Mouse (Mus musculus): Measurements from ENCODE around the gene Lrp5. TPM values are rescaled to one million over a fixed set of nuclear protein-coding genes. Genes with fewer than 3 reads are reported as not detected.

The Lrp5 gene
- polyA plus RNA-seq, 1 experiment from 2014 or later, result 8.4 TPM

GRCm38 (mm10) chr19:3710436-3710835 is 24.1 kb upstream of the Lrp5 start:
- Histone ChIP-seq H3K4me2 (no peak overlapping the region), H3K4me1 (replicated peaks) (peaks cover 9% of the 10 kb centered on the region), H3K36me3 (peaks cover 26% of the 10 kb centered on the region), H3K9me3 (no peaks in the 10 kb centered on the region), H3K4me3 (replicated peaks) (no peak overlapping the region), H3K27ac (no peak overlapping the region), H3K9ac (replicated peaks) (no peak overlapping the region), H3K27me3 (no peaks in the 10 kb centered on the region)
- WGBS, result 89% methylated on average over 2 of the region's 2 CpGs
- ATAC-seq (ENCODE audit: insufficient number of reproducible peaks, insufficient read depth, low FRiP score, low TSS enrichment, low read depth), result no peak

DNA sequence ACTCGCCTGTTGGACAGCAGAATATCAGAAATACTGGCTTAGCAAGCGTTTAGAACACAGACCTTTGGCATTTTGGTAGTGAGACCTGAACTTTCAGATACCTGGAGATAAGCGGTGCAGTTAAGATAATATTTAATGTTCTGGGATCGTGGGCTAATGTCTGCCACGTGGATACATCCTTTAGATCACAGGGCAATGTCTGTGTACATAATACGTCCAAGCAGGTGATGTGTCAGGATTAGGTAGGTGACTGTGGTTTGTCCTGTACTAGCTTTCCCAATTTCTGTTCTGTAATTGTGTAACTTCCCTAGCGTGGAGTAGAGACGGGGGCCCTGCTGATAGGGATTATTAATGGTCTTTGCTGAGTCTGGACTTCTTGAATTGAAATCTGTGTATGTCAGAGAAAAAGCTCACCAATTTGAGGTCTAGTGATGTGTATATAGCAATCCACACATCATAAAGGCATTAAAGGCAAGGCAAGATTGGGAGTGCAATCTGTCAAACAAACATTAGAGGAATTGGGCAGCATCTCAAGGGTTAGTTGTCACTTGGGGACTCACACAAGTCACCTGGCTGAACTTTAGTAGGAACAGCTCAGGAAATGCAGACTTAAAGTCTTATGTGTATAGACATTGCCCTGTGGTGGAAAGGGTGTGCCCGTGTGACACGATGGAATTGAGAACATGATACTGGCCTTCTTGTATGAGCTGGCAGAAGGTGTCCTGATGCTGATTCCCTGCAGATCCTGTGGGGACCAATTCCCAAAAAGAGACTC is 22.8 kb upstream of the Lrp5 start:
- H3K9ac ChIP-seq (replicated peaks), result peak overlapping the region; percentile 85
- H3K4me2 ChIP-seq, result peak overlapping the region; percentile 70
- peak overlapping the region; percentile 81 for H3K4me3 ChIP-seq (replicated peaks)
- WGBS, result 44% methylated on average over 10 of the region's 10 CpGs
- peak overlapping the region; percentile 87; the same call in 1 of the 2 replicates for H3K27ac ChIP-seq
- H3K27me3 ChIP-seq, result no peaks in the 10 kb centered on the region
- peaks cover 9% of the 10 kb centered on the region for H3K4me1 ChIP-seq (replicated peaks)
- H3K9me3 ChIP-seq, result no peaks in the 10 kb centered on the region
- H3K36me3 ChIP-seq, result peaks cover 15% of the 10 kb centered on the region
- ATAC-seq (ENCODE audit: insufficient number of reproducible peaks, insufficient read depth, low FRiP score, low TSS enrichment, low read depth), result no peak

DNA sequence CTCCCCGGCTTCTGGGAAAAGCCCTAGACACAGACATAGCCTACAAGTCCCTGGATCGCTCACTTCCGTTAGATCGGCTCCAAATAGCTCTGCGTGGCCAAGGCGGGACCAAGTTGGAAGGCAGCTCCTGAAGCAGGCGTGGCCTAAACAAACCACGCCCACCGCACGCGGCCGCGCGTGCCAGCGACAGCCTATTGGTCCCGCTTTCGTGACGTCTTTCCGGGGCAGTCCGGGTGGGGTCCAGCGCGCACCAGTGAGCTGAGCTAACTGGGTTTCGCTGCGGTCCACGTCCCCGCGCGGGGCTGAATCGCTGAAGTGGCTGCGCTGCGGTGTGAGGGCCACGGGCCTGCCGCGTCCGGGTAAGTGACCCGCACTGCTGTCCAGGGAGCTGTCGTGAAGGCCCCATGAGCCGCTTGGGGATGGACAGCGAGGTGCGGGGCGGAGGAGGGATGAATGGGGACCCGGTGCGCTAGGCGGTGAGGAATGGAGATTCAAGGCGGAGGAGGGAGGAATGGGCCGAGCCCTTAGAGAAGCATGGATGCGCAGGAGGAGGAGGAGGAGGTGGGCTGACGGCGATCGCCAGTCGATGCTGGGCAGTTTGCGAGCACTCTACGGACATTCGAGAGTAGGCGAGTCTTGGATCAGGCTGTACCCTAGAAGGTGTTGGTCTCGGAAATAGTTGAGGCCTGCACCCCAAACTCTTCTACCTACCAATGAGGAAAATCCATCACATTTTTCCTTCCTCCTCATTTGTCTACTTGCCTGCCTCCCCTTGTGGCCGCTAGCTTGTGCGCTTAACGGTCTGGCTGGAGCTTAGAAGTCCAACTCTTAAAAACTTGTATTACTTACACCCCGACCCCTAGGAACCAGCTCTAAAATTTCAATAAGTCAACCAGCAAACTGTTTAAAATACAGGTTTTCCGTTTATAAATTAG is 22.0 kb upstream of the Lrp5 start, which contains the start of gene 1810055G02Rik:
1810055G02Rik (plus strand) TSS at position 216 of the 935 bp plus-strand sequence.
- Histone ChIP-seq H3K4me1 (replicated peaks) (peaks cover 9% of the 10 kb centered on the region), H3K9ac (replicated peaks) (peak within 1 kb of the TSS; percentile 85), H3K9me3 (no peaks in the 10 kb centered on the region), H3K27ac (peak within 1 kb of the TSS; percentile 87), H3K4me2 (peak within 1 kb of the TSS; percentile 70), H3K36me3 (peaks cover 10% of the 10 kb centered on the region), H3K27me3 (no peaks in the 10 kb centered on the region), H3K4me3 (replicated peaks) (peak within 1 kb of the TSS; percentile 81)
- peak; percentile 96 for ATAC-seq (ENCODE audit: insufficient number of reproducible peaks, insufficient read depth, low FRiP score, low TSS enrichment, low read depth)
- under 1% methylated on average over 61 of the region's 61 CpGs for WGBS

DNA sequence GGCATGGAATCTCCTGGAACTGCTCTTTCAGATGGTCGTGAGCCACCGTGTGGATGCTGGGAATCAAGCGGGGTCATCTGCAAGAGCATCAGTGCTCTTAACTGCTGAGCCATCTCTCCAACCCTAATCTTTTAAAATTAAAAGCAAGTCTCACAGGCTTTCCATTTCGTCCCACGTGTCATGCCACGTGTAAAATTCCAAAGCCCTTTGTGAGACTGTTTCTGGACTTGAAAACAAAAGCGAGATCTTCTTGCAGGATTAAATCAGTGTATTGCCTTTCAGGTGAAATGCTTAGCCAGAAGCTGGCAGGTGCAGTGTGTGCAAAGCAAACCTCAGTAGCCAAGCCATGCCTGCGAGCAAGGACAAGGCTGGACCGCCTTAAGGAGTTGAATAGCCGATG is 21.2 kb upstream of the Lrp5 start:
- ATAC-seq (ENCODE audit: insufficient number of reproducible peaks, insufficient read depth, low FRiP score, low TSS enrichment, low read depth), result no peak
- Histone ChIP-seq H3K36me3 (peaks cover 10% of the 10 kb centered on the region), H3K9me3 (no peaks in the 10 kb centered on the region), H3K9ac (replicated peaks) (peak overlapping the region; percentile 85), H3K27ac (peak overlapping the region; percentile 81), H3K4me3 (replicated peaks) (peak overlapping the region; percentile 81), H3K4me1 (replicated peaks) (peaks cover 9% of the 10 kb centered on the region), H3K4me2 (peak overlapping the region; percentile 70), H3K27me3 (no peaks in the 10 kb centered on the region)
- WGBS, result 45% methylated on average over 10 of the region's 10 CpGs

GRCm38 (mm10) chr19:3706258-3706657 is 19.9 kb upstream of the Lrp5 start:
- ATAC-seq (ENCODE audit: insufficient number of reproducible peaks, insufficient read depth, low FRiP score, low TSS enrichment, low read depth), result no peak
- Histone ChIP-seq H3K4me1 (replicated peaks) (peaks cover 9% of the 10 kb centered on the region), H3K9me3 (no peaks in the 10 kb centered on the region), H3K36me3 (peaks cover 4% of the 10 kb centered on the region), H3K9ac (replicated peaks) (no peak overlapping the region), H3K27me3 (no peaks in the 10 kb centered on the region), H3K4me3 (replicated peaks) (no peak overlapping the region), H3K4me2 (no peak overlapping the region), H3K27ac (no peak overlapping the region)
- WGBS, result 47% methylated on average over 1 of the region's 1 CpGs

GRCm38 (mm10) chr19:3702460-3702859 is 16.1 kb upstream of the Lrp5 start:
- Histone ChIP-seq H3K9me3 (no peaks in the 10 kb centered on the region), H3K4me3 (replicated peaks) (no peak overlapping the region), H3K36me3 (no peaks in the 10 kb centered on the region), H3K9ac (replicated peaks) (no peak overlapping the region), H3K27me3 (no peaks in the 10 kb centered on the region), H3K27ac (no peak overlapping the region), H3K4me2 (no peak overlapping the region), H3K4me1 (replicated peaks) (no peaks in the 10 kb centered on the region)
- no peak for ATAC-seq (ENCODE audit: insufficient number of reproducible peaks, insufficient read depth, low FRiP score, low TSS enrichment, low read depth)
- WGBS, result 86% methylated on average over 4 of the region's 4 CpGs

DNA sequence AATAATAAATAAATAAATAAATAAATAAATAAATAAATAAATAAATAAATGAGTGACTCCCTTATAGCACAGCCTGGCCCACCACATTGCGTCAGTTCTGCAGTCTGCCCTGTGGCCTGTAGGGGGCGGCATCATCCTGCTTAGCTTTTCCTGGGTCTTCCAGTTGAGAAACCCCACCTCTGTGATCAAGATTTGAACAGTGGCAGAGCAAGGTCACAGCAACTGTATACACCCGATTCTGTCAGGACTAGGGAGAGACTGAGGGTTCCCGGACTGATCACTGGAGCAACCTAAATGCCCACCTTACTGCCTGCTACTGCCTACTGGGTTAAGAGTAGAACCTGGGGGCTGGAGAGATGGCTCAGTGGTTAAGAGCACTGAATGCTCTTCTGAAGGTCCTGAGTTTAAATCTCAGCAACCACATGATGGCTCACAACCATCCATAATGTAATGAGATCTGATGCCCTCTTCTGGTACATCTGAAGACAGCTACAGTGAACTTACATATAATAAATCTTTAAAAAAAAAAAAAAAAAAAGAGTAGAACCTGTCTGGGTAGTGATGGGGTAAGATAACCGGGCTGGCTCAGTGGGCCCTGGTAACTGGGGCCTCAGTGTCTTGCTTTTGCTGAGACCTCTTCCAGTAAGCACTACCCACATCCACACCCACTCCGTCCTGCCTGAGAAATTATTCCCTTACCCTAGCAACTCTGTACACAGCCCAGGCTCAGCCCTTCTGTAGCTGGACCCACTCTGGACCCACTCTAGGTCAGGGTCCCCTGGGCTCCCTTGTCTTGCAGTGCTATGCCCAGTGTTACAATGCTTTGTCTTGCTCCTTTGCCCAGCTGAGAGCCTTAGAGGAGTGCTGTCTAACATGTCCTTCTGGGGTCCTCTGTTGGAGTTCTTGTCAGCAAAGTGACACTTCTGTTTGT is 13.4 kb upstream of the Lrp5 start:
- Histone ChIP-seq H3K4me1 (replicated peaks) (no peaks in the 10 kb centered on the region), H3K36me3 (no peaks in the 10 kb centered on the region), H3K4me3 (replicated peaks) (no peak overlapping the region), H3K27ac (no peak overlapping the region), H3K4me2 (no peak overlapping the region), H3K9me3 (no peaks in the 10 kb centered on the region), H3K9ac (replicated peaks) (no peak overlapping the region), H3K27me3 (no peaks in the 10 kb centered on the region)
- WGBS, result 38% methylated on average over 6 of the region's 6 CpGs
- ATAC-seq (ENCODE audit: insufficient number of reproducible peaks, insufficient read depth, low FRiP score, low TSS enrichment, low read depth), result peak; percentile 45; the same call in 1 of the 2 replicates

- 92% methylated on average over 7 of the region's 7 CpGs for WGBS
These were observed 11.7 kb upstream of the Lrp5 start for GRCm38 (mm10) chr19:3698035-3698434.

GRCm38 (mm10) chr19:3695976-3696375 is 9.6 kb upstream of the Lrp5 start:
- Histone ChIP-seq H3K9me3 (no peaks in the 10 kb centered on the region), H3K27me3 (no peaks in the 10 kb centered on the region), H3K36me3 (no peaks in the 10 kb centered on the region), H3K4me2 (no peak overlapping the region), H3K4me1 (replicated peaks) (no peaks in the 10 kb centered on the region), H3K4me3 (replicated peaks) (no peak overlapping the region), H3K27ac (no peak overlapping the region), H3K9ac (replicated peaks) (no peak overlapping the region)
- ATAC-seq (ENCODE audit: insufficient number of reproducible peaks, insufficient read depth, low FRiP score, low TSS enrichment, low read depth), result no peak
- WGBS, result 84% methylated on average over 8 of the region's 8 CpGs

More at GRCm38 (mm10) chr19:3698035-3698434, 11.7 kb upstream of the Lrp5 start:
- Histone ChIP-seq H3K9me3 (no peaks in the 10 kb centered on the region), H3K4me1 (replicated peaks) (no peaks in the 10 kb centered on the region), H3K9ac (replicated peaks) (no peak overlapping the region), H3K36me3 (no peaks in the 10 kb centered on the region), H3K27ac (no peak overlapping the region), H3K27me3 (no peaks in the 10 kb centered on the region), H3K4me3 (replicated peaks) (no peak overlapping the region), H3K4me2 (no peak overlapping the region)
- ATAC-seq (ENCODE audit: insufficient number of reproducible peaks, insufficient read depth, low FRiP score, low TSS enrichment, low read depth), result no peak

- no peak for ATAC-seq (ENCODE audit: insufficient number of reproducible peaks, insufficient read depth, low FRiP score, low TSS enrichment, low read depth)
- H3K9ac ChIP-seq (replicated peaks), result no peak overlapping the region
- WGBS, result 84% methylated on average over 4 of the region's 4 CpGs
These were observed 9.1 kb upstream of the Lrp5 start for GRCm38 (mm10) chr19:3695471-3695870.

More at GRCm38 (mm10) chr19:3695471-3695870, 9.1 kb upstream of the Lrp5 start:
- Histone ChIP-seq H3K9me3 (no peaks in the 10 kb centered on the region), H3K4me3 (replicated peaks) (no peak overlapping the region), H3K27me3 (no peaks in the 10 kb centered on the region), H3K27ac (no peak overlapping the region), H3K36me3 (no peaks in the 10 kb centered on the region), H3K4me1 (replicated peaks) (no peaks in the 10 kb centered on the region), H3K4me2 (no peak overlapping the region)

Data from limb, embryonic 12.5 days (tissue).